Mouse (Mus musculus) limb, embryonic 14.5 days (tissue): ENCODE data around the gene Defb41. TPM values are rescaled to one million over a fixed set of nuclear protein-coding genes. Genes with fewer than 3 reads are reported as not detected.

ENCODE experiments used
- ATAC-seq: fragments of 200-750 bp; cut with Nextera tagmentation; 2 replicates; pipeline ENCODE4 v1.8.0; 2017; ENCODE audit warnings: low read depth, moderate number of reproducible peaks, moderate TSS enrichment; ENCODE audit not compliant: low FRiP score
- DNase-seq: peaks from one replicate; pipeline ENCODE4 v3.0.0-alpha.2; 2015; ENCODE audit warnings: low spot score
- H3K27ac ChIP-seq: fragments of 300-500 bp; sonication (generic); replicated peaks from 2 replicates; pipeline ENCODE4 v1.5.1; 2014; ENCODE audit warnings: low read depth, mild to moderate bottlenecking, low read length, moderate library complexity, mixed read lengths
- H3K27me3 ChIP-seq: fragments of 300-500 bp; sonication (generic); 2 replicates; pipeline ENCODE4 v1.6.1; 2014; ENCODE audit warnings: low read length, mixed read lengths; ENCODE audit not compliant: control insufficient read depth, insufficient read depth
- H3K36me3 ChIP-seq: fragments of 300-500 bp; sonication (generic); 2 replicates; pipeline ENCODE4 v1.6.1; 2014; ENCODE audit warnings: mild to moderate bottlenecking, low read length, moderate library complexity, mixed read lengths; ENCODE audit not compliant: control insufficient read depth, insufficient read depth
- H3K4me1 ChIP-seq: fragments of 300-500 bp; sonication (generic); 2 replicates; pipeline ENCODE4 v1.6.1; 2014; ENCODE audit warnings: antibody characterized with exemption, low read length, mixed read lengths; ENCODE audit not compliant: control insufficient read depth, insufficient read depth
- H3K4me2 ChIP-seq: fragments of 300-500 bp; sonication (generic); replicated peaks from 2 replicates; pipeline ENCODE4 v1.6.1; 2014; ENCODE audit warnings: low read depth, mild to moderate bottlenecking, low read length, moderate library complexity; ENCODE audit not compliant: severe bottlenecking
- H3K4me3 ChIP-seq: fragments of 300-500 bp; sonication (generic); replicated peaks from 2 replicates; pipeline ENCODE4 v1.5.1; 2014; ENCODE audit warnings: low read length
- H3K9ac ChIP-seq: fragments of 300-500 bp; sonication (generic); 2 replicates; pipeline ENCODE4 v1.6.1; 2014; ENCODE audit warnings: mild to moderate bottlenecking, low read depth, low read length, moderate library complexity; ENCODE audit not compliant: severe bottlenecking
- H3K9me3 ChIP-seq: fragments of 300-500 bp; sonication (generic); 2 replicates; pipeline ENCODE4 v1.6.1; 2016; ENCODE audit warnings: low read length; ENCODE audit not compliant: control insufficient read depth
- POLR2A ChIP-seq: fragments of 200-500 bp; IDR thresholded peaks from 2 replicates; pipeline ENCODE4 v1.8.0; 2012; ENCODE audit warnings: inconsistent platforms, mild to moderate bottlenecking, moderate library complexity, borderline replicate concordance; ENCODE audit not compliant: insufficient read depth, insufficient read length; ENCODE audit errors: extremely low read depth
- WGBS: fragments of 180-500 bp; shearing (Covaris S2); extraction: QIAGEN DNeasy Blood & Tissue Kit; methylation state at CpG from one replicate; pipeline ENCODE4 v1.1.7; 2014; 5-methylcytosine and 5-hydroxymethylcytosine counted together
- polyA plus RNA-seq, 2 experiments: library from polyadenylated mRNA; depleted of rRNA in 1 of 2; stranded (reverse) in 1 of 2; unstranded in 1 of 2; fragments of >200 nt; fragmentation: Nextera tagmentation in 1 of 2; extraction: Ambion mirVana in 1 of 2; gene quantifications; 2 replicates each; pipeline versions ENCODE4 v1.2.1 to v1.2.3; 2012 to 2014

Defb41 gene
- polyA plus RNA-seq, 2 experiments, result not detected

- DNase-seq (peak; percentile 2), ATAC-seq (no peak)
- Histone ChIP-seq H3K4me2 (no peak overlapping the region), H3K9me3 (no peaks in the 10 kb centered on the region), H3K27me3 (no peaks in the 10 kb centered on the region), H3K9ac (no peak overlapping the region), H3K36me3 (no peaks in the 10 kb centered on the region), H3K27ac (no peak overlapping the region), H3K4me3 (no peak overlapping the region), H3K4me1 (no peaks in the 10 kb centered on the region)
- no peak for TF ChIP-seq POLR2A
- 8% methylated on average over 3 of the region's 3 CpGs for WGBS
Measured at GRCm38 (mm10) chr1:18223385-18223945, 41.5 kb downstream of the Defb41 start.

Other genes with a start within 250 kb of the Defb41 start
- gene Crisp4, start 119.2 kb downstream of the Defb41 start, polyA plus RNA-seq (2012; rRNA removed), result not detected in 2 replicates
- gene Crisp4, start 119.2 kb downstream of the Defb41 start, polyA plus RNA-seq (2014; fragmentation: Nextera tagmentation; extraction: Ambion mirVana), result not detected in 2 replicates
- not detected in 2 replicates for gene Defb18, start 27.7 kb downstream of the Defb41 start, polyA plus RNA-seq (2012; rRNA removed)
- not detected in 2 replicates for gene Defb18, start 27.7 kb downstream of the Defb41 start, polyA plus RNA-seq (2014; fragmentation: Nextera tagmentation; extraction: Ambion mirVana)